Mouse (Mus musculus) E14TG2a.4 (cell line): ENCODE measurements around the gene Wt1.

Source experiments
- H3K27me3 ChIP-seq: 2 replicates; pipeline ENCODE4 v1.6.1; 2014; ENCODE audit warnings: low read length, control low read depth; ENCODE audit not compliant: insufficient read depth
- H3K36me3 ChIP-seq: 2 replicates; pipeline ENCODE4 v1.6.1; 2014; ENCODE audit warnings: low read length, control low read depth; ENCODE audit not compliant: insufficient read depth
- H3K4me1 ChIP-seq: replicated peaks from 2 replicates; pipeline ENCODE4 v1.6.1; 2014; ENCODE audit warnings: low read depth, low read length, control low read depth
- H3K4me3 ChIP-seq: replicated peaks from 2 replicates; pipeline ENCODE4 v1.5.1; 2014; ENCODE audit warnings: mild to moderate bottlenecking, low read length
- H3K9me3 ChIP-seq: 2 replicates; pipeline ENCODE4 v1.6.1; 2014; ENCODE audit warnings: low read length, control low read depth
- CTCF ChIP-seq: conservative IDR thresholded peaks from 2 replicates; pipeline ENCODE4 v1.5.1; 2014; ENCODE audit warnings: low read length
- NANOG ChIP-seq: IDR thresholded peaks from 2 replicates; pipeline ENCODE4 v1.6.1; 2014; ENCODE audit warnings: borderline replicate concordance, low read length, mixed read lengths
- POU5F1 ChIP-seq: IDR thresholded peaks from 2 replicates; pipeline ENCODE4 v1.6.1; 2014; ENCODE audit warnings: low read length, borderline replicate concordance

Gene Wt1

GRCm38 (mm10) chr2:105185140-105185539, 58.8 kb downstream of the Wt1 start:
- TF ChIP-seq NANOG (no peak), CTCF (no peak), POU5F1 (no peak)
- Histone ChIP-seq H3K27me3 (no peaks in the 10 kb centered on the region), H3K4me1 (peaks cover 46% of the 10 kb centered on the region), H3K36me3 (no peaks in the 10 kb centered on the region), H3K9me3 (no peaks in the 10 kb centered on the region), H3K4me3 (no peak overlapping the region)

GRCm38 (mm10) chr2:105185768-105186529, 59.6 kb downstream of the Wt1 start:
- Histone ChIP-seq H3K4me3 (no peak overlapping the region), H3K27me3 (no peaks in the 10 kb centered on the region), H3K36me3 (no peaks in the 10 kb centered on the region), H3K4me1 (peaks cover 46% of the 10 kb centered on the region), H3K9me3 (no peaks in the 10 kb centered on the region)
- no peak for TF ChIP-seq NANOG
- no peak for TF ChIP-seq POU5F1
- TF ChIP-seq CTCF = no peak

- Histone ChIP-seq H3K36me3 (no peaks in the 10 kb centered on the region), H3K4me1 (peaks cover 43% of the 10 kb centered on the region), H3K27me3 (no peaks in the 10 kb centered on the region), H3K4me3 (no peak overlapping the region), H3K9me3 (no peaks in the 10 kb centered on the region)
- no peak for TF ChIP-seq NANOG
- TF ChIP-seq CTCF = no peak
- no peak for TF ChIP-seq POU5F1
These were observed 60.3 kb downstream of the Wt1 start for GRCm38 (mm10) chr2:105186591-105186990.

GRCm38 (mm10) chr2:105188182-105188581, 61.9 kb downstream of the Wt1 start:
- Histone ChIP-seq H3K36me3 (no peaks in the 10 kb centered on the region), H3K4me1 (peaks cover 27% of the 10 kb centered on the region), H3K4me3 (no peak overlapping the region), H3K9me3 (no peaks in the 10 kb centered on the region), H3K27me3 (no peaks in the 10 kb centered on the region)
- TF ChIP-seq CTCF = peak; percentile 99
- no peak for TF ChIP-seq POU5F1
- TF ChIP-seq NANOG = no peak

- H3K27me3 ChIP-seq = no peaks in the 10 kb centered on the region
- TF ChIP-seq POU5F1 (no peak), CTCF (peak; percentile 64)
- no peaks in the 10 kb centered on the region for H3K36me3 ChIP-seq
- no peak overlapping the region for H3K4me3 ChIP-seq
- H3K4me1 ChIP-seq = peaks cover 18% of the 10 kb centered on the region
- H3K9me3 ChIP-seq = no peaks in the 10 kb centered on the region
These were observed 63.0 kb downstream of the Wt1 start for GRCm38 (mm10) chr2:105189352-105189751.

- no peaks in the 10 kb centered on the region for H3K27me3 ChIP-seq
- H3K36me3 ChIP-seq = no peaks in the 10 kb centered on the region
- TF ChIP-seq CTCF (no peak), POU5F1 (no peak), NANOG (no peak)
- H3K4me1 ChIP-seq = no peaks in the 10 kb centered on the region; the same call in 1 of the 2 replicates
- peaks cover 13% of the 10 kb centered on the region for H3K9me3 ChIP-seq
- no peak overlapping the region for H3K4me3 ChIP-seq
These were observed 73.8 kb downstream of the Wt1 start for GRCm38 (mm10) chr2:105200152-105200551.

- no peaks in the 10 kb centered on the region for H3K36me3 ChIP-seq
- TF ChIP-seq CTCF (no peak), POU5F1 (no peak)
- no peaks in the 10 kb centered on the region for H3K27me3 ChIP-seq
- H3K9me3 ChIP-seq = peaks cover 11% of the 10 kb centered on the region
- no peak overlapping the region for H3K4me3 ChIP-seq
- H3K4me1 ChIP-seq = 0 out of 2 replicates have a peak, but pooled peaks cover 3% of the 10 kb centered on the region
These were observed 80.3 kb downstream of the Wt1 start for GRCm38 (mm10) chr2:105206563-105207174.

GRCm38 (mm10) chr2:105212839-105213238, 86.5 kb downstream of the Wt1 start:
- Histone ChIP-seq H3K9me3 (no peaks in the 10 kb centered on the region), H3K4me3 (no peak overlapping the region), H3K27me3 (peaks cover 12% of the 10 kb centered on the region; the same call in 1 of the 2 replicates), H3K4me1 (peaks cover 13% of the 10 kb centered on the region), H3K36me3 (no peaks in the 10 kb centered on the region)
- TF ChIP-seq NANOG (no peak), CTCF (no peak), POU5F1 (no peak)

- Histone ChIP-seq H3K9me3 (no peaks in the 10 kb centered on the region), H3K36me3 (no peaks in the 10 kb centered on the region), H3K4me1 (peaks cover 9% of the 10 kb centered on the region), H3K27me3 (peaks cover 12% of the 10 kb centered on the region; the same call in 1 of the 2 replicates), H3K4me3 (no peak overlapping the region)
- TF ChIP-seq POU5F1 (no peak), CTCF (no peak), NANOG (no peak)
These were observed 89.6 kb downstream of the Wt1 start for GRCm38 (mm10) chr2:105215914-105216313.
